Mouse (Mus musculus) olfactory bulb, adult 2 months (tissue): Measurements from ENCODE around the gene Dhx58.

Experiments
- CTCF ChIP-seq: fragments of 200-500 bp; IDR thresholded peaks from 2 replicates; pipeline ENCODE4 v1.5.1; 2012; ENCODE audit warnings: low read depth, mild to moderate bottlenecking, low read length, moderate library complexity; ENCODE audit not compliant: insufficient read depth
- POLR2A ChIP-seq: fragments of 200-500 bp; IDR thresholded peaks from 2 replicates; pipeline ENCODE4 v1.6.1; 2012; ENCODE audit warnings: mild to moderate bottlenecking, low read depth, low read length, moderate library complexity; ENCODE audit not compliant: insufficient read depth

DNA sequence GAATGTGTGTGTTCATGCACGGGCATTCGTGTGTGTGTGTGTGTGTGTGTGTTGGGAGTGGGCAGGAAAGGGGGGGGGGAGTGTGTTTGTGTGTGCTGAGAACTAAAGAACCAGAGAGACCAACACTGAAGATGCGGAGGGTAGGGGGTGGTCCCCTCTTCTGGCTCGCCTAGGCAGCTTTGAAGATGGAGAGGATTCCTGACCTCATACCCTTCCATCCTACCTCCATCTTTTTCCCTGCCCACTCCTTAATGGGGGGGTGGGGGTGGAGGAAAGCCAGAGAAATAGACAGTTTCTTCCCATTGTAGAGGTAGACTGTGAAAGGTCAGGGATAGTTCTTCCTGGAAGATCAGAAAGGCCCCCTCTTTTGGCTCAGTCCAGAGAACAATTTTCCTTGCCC lies 9.1 kb upstream of the Dhx58 start:
- TF ChIP-seq CTCF: no peak
- no peak for TF ChIP-seq POLR2A
